Mouse (Mus musculus) small intestine, adult 2 months (tissue): Measurements from ENCODE around the gene Rtl8b. TPM values are rescaled to one million over a fixed set of nuclear protein-coding genes. Genes with fewer than 3 reads are reported as not detected.
"Not testable (repeated sequence)": the region's sequence is repeated elsewhere in the genome, so short reads cannot be mapped to it uniquely, and the experiment has no call there.

ENCODE experiments used
- H3K27ac ChIP-seq: fragments of 200-500 bp; 2 replicates; pipeline ENCODE4 v1.5.1; 2012; ENCODE audit warnings: low read depth, low read length, control low read depth, inconsistent platforms; ENCODE audit not compliant: insufficient read depth
- H3K27me3 ChIP-seq: fragments of 200-500 bp; 2 replicates; pipeline ENCODE4 v1.6.1; 2012; ENCODE audit warnings: mild to moderate bottlenecking, moderate library complexity, low read length, inconsistent platforms; ENCODE audit not compliant: control insufficient read depth, insufficient read depth
- H3K36me3 ChIP-seq: fragments of 200-500 bp; 2 replicates; pipeline ENCODE4 v1.6.1; 2012; ENCODE audit warnings: mild to moderate bottlenecking, low read length, control low read depth, inconsistent platforms; ENCODE audit not compliant: control insufficient read depth, insufficient read depth
- H3K4me1 ChIP-seq: fragments of 200-500 bp; 2 replicates; pipeline ENCODE4 v1.6.1; 2012; ENCODE audit warnings: low read length, inconsistent platforms, mixed read lengths; ENCODE audit not compliant: control insufficient read depth, insufficient read depth, insufficient read length
- H3K4me3 ChIP-seq: fragments of 200-500 bp; 2 replicates; pipeline ENCODE4 v1.5.1; 2012; ENCODE audit warnings: low read depth, mild to moderate bottlenecking, control low read depth, inconsistent platforms, low read length, moderate library complexity
- CTCF ChIP-seq: fragments of 200-500 bp; IDR thresholded peaks from 2 replicates; pipeline ENCODE4 v1.5.1; 2012; ENCODE audit warnings: low read depth, mild to moderate bottlenecking, control low read depth, inconsistent platforms, low read length, moderate library complexity, mixed read lengths; ENCODE audit not compliant: insufficient replicate concordance, insufficient read length; ENCODE audit errors: extremely low read depth
- POLR2A ChIP-seq: fragments of 200-500 bp; IDR thresholded peaks from 2 replicates; pipeline ENCODE4 v1.6.1; 2012; ENCODE audit warnings: low read depth, mild to moderate bottlenecking, control low read depth, inconsistent platforms, low read length, moderate library complexity
- WGBS: fragments of 180-500 bp; shearing (Covaris S2); methylation state at CpG from one replicate; pipeline ENCODE4 v1.1.7; 2018; 5-methylcytosine and 5-hydroxymethylcytosine counted together
- polyA plus RNA-seq: library from polyadenylated mRNA; depleted of rRNA; stranded (reverse); fragments of >200 nt; gene quantifications from 2 replicates; pipeline ENCODE4 v1.2.3, GENCODE M21; 2012

Gene Rtl8b
- polyA plus RNA-seq, 1 experiment: 33.9 TPM

DNA sequence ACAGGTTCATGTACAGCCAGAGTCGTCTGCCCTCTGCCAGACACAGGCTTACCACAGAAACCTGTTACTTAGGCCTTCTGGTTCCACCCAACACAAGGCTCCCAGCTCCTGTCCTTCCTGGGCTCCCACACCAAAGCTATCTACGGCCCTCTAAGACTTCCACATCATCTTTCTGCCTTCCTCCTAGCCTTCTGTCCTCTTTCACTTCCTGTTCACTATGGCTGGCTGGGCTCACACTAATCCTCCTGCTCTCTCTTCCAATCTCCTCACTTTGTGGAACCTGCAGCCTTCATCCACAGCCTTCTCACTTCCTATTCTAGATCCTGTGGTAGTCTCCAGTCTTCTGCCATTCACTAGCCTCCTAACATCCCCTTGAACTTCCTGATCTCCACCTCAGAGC lies 22.9 kb upstream of the Rtl8b start:
- Histone ChIP-seq H3K36me3 (no peaks in the 10 kb centered on the region), H3K27ac (peak overlapping the region; percentile 66; the same call in 1 of the 2 replicates)

DNA sequence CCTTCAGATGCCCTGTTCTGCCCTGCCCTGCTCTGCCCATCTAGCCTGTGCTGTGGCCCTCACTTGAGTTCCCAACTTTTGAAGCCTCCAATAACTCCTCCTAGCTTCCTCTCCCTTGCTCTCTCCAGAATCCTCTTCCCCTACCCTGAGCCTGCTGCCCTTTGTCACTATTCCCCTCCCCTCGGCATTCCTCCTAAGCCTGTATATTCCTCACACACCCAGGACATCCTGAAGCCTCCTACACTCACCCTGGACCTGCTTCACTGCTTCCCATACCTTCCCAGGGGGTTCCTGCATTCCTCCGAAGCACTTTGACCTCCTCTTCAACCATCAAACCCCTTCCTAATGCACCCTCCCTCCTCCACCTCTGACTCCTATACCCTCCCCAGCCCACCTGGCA lies 21.9 kb upstream of the Rtl8b start:
- TF ChIP-seq POLR2A (no peak), CTCF (no peak)
- Histone ChIP-seq H3K27ac (no peak overlapping the region; the same call in 1 of the 2 replicates), H3K36me3 (no peaks in the 10 kb centered on the region), H3K4me3 (no peak overlapping the region), H3K27me3 (no peaks in the 10 kb centered on the region), H3K4me1 (peaks cover 8% of the 10 kb centered on the region; the same call in 1 of the 2 replicates)
- WGBS: 49% methylated on average over 2 of the region's 2 CpGs

More for the DNA sequence above, 22.9 kb upstream of the Rtl8b start:
- TF ChIP-seq POLR2A (no peak), CTCF (no peak)
- H3K27me3 ChIP-seq: no peaks in the 10 kb centered on the region
- 63% methylated on average over 2 of the region's 2 CpGs for WGBS
- H3K4me1 ChIP-seq: peaks cover 8% of the 10 kb centered on the region; the same call in 1 of the 2 replicates
- H3K4me3 ChIP-seq: no peak overlapping the region

DNA sequence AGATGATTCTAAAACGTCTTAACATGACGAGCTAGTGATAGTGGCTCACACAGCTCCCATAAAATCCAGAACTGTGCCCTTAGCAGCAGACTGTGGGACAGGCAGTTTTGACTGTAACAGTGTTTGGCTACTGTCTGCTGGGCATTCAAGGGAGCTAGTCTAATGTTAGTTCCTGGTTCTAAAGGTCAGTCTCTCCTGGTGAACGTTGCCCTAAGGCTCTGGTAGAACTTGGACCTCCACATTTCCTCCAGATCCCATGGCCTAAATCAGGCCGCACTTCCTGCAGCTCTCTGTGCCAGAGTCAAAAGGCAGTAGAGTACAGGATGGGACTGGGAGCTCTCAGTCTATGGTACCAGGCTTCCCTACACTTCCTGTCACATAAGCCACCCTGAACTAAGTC lies 14.5 kb upstream of the Rtl8b start:
- not testable (repeated sequence) for H3K27ac ChIP-seq, H3K4me3 ChIP-seq, H3K27me3 ChIP-seq, H3K4me1 ChIP-seq, H3K36me3 ChIP-seq
- 19% methylated on average over 2 of the region's 4 CpGs for WGBS

DNA sequence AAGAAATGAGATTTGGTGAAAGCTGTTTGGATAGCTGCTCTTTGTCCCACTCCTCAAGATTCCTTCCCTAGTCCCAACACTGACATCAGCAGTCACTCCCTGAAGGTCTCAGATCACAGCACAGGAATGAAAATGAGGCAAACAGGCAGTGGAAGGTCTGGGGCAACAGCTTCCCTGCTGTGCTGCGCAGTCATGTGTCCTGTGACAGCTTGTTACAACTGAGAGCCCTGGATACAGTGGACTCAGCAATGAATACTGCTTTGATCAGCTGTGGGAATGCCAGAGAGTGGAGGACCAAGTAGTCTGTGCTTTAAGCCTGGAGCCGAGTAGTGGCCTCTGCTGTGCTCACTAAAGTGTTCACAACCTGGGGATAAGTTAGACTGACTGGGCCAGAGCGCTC lies 12.4 kb upstream of the Rtl8b start:
- H3K4me1 ChIP-seq, H3K4me3 ChIP-seq, H3K27me3 ChIP-seq, H3K36me3 ChIP-seq, H3K27ac ChIP-seq: not testable (repeated sequence)
- WGBS: 75% methylated on average over 3 of the region's 3 CpGs

DNA sequence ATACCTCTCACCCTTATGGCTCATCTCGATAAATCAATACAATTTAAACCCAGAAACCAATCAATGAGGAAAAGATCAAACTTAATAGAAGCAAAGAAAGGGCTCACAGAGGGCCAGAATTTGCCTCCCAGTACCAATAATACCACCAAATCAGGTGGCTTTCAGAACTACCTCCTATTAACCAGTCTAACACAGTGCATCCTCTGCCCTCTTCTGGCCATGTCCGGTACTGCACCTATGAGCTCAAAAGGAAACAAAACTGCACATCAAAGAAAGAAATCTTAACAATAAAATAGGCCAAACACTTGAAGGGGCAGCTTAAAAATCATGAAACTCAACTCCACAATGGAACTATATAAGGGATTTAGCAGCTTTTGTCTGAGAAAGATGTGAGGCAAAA lies 6.7 kb upstream of the Rtl8b start:
- H3K4me3 ChIP-seq, H3K36me3 ChIP-seq, H3K4me1 ChIP-seq, H3K27me3 ChIP-seq, H3K27ac ChIP-seq: not testable (repeated sequence)
- WGBS: 44% methylated on average over 2 of the region's 2 CpGs

DNA sequence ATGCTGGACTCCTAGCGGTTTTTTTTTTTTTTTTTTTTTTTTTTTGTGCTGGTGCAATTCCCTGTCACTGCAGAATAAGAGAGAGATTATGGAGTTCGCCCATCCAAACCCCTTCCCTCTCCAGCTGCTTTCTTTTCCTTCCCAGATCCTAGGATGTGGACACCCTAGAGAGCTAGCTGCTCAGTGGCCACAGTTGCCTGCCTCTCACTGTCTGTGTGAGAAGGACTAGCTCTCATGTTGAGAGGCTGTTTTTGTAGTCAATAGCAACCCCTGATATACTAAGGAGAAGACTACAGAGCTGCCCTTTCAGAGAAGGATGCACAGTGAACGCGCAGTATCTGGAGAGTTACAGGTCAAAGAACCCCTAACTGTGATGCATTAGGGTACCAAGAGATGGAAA lies 488 bp upstream of the Rtl8b start:
- 24% methylated on average over 4 of the region's 4 CpGs for WGBS
- not testable (repeated sequence) for H3K36me3 ChIP-seq, H3K27ac ChIP-seq, H3K4me1 ChIP-seq, H3K27me3 ChIP-seq
- peak overlapping the region; percentile 57; the same call in 1 of the 2 replicates for H3K4me3 ChIP-seq

DNA sequence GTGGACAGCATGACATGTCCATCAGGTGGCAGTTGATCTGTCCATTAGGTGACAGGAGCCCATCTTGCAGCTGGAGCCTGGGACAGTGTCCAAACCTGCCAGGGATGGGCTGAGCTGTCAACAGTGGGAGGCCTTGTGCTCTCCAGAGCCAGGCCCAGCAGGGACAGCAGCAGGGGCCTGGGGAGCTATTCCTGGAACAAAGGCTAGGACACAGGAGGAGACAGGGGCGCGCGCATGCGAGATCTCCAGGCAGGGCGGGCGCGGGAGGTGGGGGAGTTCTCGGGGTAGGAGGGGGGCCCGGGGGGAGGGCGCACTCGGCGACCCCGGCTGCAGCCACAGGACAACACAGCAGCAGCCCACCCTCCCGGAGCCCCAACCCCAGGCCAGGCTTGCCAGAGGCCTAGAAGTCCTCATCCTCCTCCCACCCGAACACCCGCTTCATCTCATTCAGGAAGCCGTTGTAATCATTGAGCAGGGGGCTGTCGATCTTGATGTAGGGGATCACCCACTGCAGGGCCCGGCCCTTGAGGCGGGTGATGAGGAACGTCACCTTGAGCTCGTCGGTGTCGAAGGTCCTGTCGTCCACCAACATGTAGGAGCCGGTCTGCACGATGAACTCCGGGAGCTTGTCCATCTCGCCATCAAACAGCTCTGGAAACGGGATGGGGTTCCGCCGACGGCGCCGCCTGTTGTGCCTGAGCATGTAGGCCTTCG lies 494 bp downstream of the Rtl8b start:
- not testable (repeated sequence) for H3K27me3 ChIP-seq, H3K27ac ChIP-seq, H3K4me1 ChIP-seq, H3K36me3 ChIP-seq
- H3K4me3 ChIP-seq: peak overlapping the region; percentile 57
- WGBS: no CpG with 5 or more reads among the region's 36 CpGs

DNA sequence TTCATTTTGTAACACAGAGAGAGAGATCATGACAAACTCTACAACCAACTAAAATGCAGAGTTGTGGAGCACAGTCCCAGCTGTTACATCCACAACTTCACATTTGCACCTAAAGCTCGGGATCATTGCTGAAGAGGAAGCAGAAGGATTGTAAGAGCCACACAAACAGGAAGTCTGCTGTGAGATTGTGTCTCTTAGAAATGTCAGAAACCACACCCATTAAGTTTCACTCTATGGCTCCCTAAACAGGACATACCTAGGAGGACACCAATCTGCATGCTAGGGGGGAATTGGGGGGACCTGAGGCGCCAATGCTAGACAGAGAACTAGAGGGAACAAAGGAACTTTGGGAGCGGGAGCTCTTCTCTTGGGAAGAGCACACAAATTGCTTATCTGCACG lies 17.3 kb downstream of the Rtl8b start:
- WGBS: 41% methylated on average over 4 of the region's 4 CpGs
- not testable (repeated sequence) for H3K4me3 ChIP-seq, H3K36me3 ChIP-seq, H3K4me1 ChIP-seq, H3K27me3 ChIP-seq, H3K27ac ChIP-seq
